Mouse (Mus musculus): ENCODE measurements at regions not wholly inside any gene's neighbourhood (a gene's known extent, or its start where the extent isn't known, plus 50 kb on each side); places are given as distances from the start of the nearest gene placed in this dataset.

- DNase-seq (ENCODE audit: low read depth): no peak
Measured at GRCm38 (mm10) chr14:76822766-76823325, 213.7 kb upstream of the Ccdc122 start.

DNA sequence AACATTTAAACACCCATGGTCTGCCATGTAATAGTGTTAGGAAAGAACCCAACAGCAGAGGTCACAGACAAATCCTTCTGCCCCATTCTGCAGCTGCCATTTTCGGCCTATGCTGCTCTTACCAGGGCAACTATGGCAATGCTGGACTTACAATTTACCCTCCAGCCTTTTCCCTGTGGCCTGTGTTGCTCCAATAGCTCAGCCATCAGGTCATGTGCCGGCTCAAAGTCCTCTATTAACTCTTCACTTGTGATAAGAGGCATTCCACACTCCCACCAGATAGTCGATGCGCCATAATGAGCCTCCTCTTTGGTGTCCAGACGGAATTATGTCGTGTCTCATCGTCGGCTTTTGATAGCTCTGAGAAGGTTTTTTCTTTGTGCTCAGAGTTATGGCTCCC lies 214.7 kb upstream of the Ccdc122 start:
- DNase-seq (ENCODE audit: low read depth): no peak

DNA sequence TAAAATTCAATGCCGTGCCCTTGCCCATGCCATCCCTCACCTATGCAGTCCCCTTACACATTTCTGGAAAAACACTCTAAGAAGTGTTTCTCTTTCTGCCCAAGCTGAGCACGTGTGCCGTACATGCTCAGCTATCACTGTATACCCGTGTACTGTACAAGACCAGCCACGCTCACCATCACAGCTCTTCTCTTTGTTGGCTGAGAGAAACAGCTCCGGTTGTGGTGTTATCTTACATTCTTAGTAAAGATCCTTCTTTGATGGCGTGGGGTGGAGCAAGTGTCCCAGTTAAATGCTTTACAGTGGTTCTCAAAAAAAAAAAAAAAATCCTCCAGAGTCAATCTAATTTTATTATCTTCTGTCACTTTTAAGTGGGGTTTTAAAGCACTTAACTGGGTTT lies 215.1 kb upstream of the Ccdc122 start:
- no peak for DNase-seq (ENCODE audit: low read depth)

GRCm38 (mm10) chr14:76820989-76821388 lies 215.6 kb upstream of the Ccdc122 start:
- no peak for DNase-seq (ENCODE audit: low read depth)

DNA sequence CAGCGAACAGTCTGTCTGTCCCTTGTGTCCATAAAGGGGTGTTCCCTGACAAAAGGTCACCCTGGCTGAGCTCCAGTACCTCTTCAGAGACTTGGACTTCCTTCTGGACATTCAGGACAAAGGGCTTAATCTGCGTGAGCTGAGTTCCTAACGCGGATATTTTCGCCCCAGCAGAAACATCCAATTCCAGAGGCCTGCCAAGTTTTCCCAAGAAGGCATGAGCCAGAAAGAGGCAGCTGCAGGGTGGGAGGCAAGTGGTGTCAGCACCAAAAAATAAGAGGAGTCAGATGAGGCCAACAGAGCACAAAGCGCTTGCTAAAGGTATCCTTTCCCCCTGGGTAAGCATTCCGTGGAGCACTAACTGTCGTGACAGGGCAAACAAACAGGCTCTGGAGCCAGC lies 216.9 kb upstream of the Ccdc122 start:
- DNase-seq (ENCODE audit: low read depth): no peak

DNA sequence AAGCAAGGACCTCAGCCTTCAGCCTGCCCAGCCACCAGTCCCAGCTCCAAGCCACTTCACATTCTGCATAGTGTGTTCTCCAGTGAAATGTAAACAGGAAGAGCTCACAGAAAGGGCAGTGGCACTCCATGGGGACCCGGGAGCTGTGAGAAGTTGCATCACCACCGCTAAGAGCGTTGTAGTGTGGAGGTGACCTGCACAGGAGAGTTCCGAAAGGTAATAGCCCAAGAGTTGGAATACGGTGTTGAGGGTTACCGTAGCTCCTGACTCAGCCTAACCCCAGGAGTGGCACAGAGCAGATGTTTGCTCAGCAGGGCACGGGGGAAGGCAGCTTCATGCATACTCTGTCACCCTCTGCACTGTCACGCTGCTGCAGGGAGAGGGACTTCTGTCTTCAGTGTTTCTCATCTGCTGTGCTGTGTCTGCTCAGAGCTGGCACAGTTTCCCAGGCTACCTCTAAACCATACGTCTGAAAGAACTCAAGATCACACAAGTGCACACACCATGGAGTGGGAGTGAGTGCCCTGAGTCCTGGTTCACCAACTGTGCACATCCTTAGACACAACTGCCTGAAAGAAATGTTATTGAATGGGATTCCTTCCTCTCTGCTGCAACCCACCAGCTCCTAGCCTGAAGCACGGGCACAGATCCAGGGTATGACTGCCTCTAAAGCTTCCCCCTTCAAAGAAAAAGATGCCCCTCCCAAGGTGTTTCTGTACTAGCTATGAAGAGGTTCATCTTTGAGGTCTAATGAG lies 218.1 kb upstream of the Ccdc122 start:
- DNase-seq (ENCODE audit: low read depth): no peak

DNA sequence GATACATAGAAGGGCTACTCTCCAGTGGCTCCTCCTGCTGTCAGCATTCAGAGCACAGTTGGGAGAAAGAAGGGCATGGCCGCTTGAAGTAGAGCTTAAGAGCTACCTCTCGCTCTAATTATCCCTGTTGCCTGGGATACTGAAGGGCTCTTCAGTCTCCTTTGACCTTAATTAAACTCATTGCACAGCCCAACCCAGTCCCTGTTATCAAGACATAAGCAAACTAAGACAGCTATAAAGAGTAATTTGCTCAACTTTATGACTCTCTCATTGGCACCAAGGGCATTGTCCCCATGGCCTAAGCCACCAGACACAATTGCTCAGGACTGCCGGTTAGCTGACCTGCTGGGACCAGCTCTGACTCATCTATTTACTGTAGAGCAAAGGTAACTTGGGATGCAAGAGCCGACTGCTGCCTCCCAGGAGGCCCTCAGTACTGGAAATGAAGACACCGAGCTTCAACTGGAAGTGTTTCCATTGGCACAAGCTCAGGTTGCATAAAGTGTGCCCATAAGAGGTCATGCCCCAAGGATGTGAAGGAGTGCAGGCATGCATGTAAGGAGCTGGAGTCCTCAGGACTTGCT lies 219.3 kb upstream of the Ccdc122 start:
- no peak for DNase-seq (ENCODE audit: low read depth)

DNA sequence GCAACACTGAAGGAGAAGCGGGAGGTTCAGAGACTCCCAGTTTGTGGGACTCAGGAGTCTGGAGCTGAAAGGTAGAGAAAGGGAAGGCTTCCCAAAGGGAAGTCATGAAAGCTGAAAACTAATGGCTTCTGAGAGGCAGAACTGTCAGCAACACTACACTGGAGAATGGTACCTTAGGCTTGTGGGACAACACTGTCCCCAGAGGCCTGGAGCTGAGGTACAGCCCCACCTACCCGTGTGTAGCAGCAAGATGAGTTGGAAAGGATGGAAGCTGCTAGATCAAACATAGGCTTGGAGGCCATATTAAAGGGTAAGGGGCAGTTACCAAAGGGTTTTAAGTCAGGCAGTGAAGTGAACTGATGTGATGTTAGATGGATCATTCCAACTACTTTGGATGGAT lies 219.9 kb upstream of the Ccdc122 start:
- no peak for DNase-seq (ENCODE audit: low read depth)

DNA sequence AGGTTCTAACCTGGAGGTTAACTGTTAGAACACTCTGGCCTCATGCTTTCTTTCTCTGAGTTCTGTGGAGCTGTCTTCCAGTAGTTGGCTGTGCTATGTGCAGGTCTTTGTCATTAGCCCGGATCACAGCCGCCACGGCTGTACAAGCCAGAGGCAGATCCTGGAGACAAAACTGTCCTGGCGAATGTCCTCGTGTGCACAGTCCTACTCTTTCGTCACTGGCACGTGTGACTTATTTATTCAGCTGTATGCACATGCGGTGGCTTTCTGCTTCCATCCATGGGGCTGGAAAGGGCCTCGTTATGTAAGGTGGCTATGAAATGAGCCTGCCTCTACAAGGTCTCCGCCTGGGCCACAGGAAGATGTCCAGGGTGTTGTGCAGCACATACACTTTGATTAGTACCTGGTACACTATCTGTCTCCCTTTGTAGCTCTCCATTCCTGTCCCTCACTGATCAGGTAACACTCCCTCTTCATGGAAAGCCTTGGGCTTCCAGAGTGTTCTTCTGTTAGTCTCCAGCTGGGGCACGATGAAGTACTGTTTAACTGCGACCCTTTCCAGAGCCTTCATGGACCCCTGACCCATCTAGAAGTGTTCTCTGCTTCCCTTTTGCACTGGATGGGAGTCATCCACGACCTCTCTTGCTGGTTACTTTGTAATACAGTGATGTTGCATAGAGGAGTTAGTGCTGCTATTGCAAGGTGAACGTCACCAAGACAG lies 224.3 kb upstream of the Ccdc122 start:
- no peak for DNase-seq (ENCODE audit: low read depth)

DNA sequence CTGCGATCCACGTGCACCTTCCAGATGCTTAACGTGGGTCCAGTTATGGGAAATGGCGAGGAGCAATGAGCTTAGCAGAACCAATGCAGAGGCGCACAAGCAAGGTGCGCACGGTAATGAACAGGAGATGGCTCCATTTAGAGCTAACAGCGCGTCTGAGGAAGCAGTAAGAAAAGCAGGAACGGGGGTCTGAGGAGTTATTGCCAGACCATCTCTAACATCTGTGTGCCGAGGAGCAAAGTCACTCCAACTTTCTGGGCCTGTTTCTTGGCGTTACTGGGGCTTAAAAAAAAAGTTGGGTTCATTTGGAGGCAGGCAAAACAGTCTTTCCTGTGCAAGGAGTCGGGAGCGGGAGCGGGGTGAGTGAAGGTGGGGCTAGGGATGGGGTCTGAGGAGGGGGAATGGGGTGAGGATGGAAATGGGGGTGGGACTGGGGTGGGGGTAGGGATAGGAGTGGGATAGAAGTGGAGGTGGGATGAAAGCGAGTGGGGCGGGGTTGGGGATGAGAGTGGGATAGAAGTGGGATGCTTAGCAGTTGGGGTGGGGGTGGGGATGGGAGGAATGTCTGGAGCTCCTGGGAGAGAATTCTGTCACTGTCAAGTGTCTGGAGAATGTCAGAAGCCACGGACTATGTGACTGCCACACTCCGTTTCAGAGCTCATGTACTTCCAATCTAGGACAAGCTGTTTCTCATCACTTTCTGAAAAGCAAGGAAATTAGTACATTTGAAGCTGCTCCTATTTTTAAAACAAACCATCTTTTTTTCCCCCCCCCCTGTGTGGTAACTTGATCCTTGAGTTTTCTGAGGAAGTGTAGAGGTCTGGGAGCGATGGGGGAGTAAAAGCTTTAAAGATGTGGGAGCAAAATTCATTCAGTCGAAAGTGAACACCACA lies 225.6 kb upstream of the Ccdc122 start:
- DNase-seq (ENCODE audit: low read depth): no peak

DNA sequence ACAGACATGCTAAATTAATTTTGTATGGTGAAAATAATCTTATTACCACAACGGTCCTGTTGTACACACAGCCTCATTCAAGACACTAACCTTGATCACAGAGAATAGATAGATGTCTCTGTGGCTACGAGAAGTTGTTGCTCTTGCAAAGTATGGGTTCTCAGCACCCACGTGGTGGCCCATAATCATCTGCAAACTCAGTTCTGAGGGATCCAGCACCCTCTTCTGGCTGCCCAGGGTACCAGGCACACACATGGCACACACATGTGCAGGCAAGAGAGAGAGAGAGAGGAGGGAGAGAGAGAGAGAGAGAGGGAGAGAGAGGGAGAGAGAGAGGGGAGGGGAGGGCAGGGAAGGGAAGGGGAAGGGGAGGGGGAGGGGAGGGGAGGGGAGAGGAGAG lies 226.5 kb upstream of the Ccdc122 start:
- no peak for DNase-seq (ENCODE audit: low read depth)

DNA sequence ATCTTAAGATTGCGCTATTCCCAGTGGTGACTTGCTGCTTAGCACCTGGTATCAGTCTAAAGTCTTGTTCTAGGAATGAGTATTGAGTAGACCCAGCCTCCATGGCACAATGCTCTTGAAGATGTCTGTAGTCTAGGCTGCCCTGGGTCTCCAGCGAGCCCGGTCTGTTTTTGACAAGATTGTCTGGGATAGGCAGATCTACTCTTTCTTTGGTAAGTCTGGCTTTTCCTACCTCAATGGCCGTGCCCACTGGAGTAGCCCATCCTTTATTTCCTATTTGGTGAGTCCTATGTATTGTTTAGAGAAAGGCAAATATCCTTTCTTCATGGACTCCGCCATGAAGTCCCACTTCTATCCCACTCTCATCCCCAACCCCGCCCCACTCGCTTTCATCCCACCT lies 227.2 kb upstream of the Ccdc122 start:
- DNase-seq (ENCODE audit: low read depth): no peak

DNA sequence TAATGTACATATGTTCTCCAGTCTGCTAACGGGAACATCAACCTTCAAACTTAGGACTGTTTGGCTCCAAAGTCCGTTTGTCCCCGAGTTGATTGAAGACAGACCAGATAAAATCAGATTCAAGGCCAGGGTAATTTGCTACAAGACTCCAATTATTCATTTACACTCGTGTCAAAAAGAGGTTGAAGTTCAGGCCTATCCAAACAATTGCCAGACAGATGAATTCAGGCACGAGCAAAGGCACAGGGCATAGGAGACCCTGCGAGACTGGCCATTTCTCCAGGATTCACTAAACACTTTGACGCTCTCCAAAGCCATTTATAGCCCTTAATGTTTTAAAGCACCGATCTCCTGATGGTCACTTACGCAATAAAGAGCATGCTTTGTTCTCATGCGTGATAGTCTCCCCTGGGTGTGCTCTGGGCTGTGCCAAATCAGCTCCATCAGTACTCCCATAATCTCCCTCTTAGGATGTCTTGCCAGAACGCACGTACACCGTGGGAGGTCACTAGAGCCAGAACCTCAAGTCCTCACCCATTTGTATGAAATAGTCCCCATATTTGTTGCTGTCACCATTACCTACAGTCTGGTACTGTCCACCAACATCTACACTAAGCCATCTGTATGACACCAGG lies 231.3 kb upstream of the Ccdc122 start:
- DNase-seq (ENCODE audit: low read depth): no peak

DNA sequence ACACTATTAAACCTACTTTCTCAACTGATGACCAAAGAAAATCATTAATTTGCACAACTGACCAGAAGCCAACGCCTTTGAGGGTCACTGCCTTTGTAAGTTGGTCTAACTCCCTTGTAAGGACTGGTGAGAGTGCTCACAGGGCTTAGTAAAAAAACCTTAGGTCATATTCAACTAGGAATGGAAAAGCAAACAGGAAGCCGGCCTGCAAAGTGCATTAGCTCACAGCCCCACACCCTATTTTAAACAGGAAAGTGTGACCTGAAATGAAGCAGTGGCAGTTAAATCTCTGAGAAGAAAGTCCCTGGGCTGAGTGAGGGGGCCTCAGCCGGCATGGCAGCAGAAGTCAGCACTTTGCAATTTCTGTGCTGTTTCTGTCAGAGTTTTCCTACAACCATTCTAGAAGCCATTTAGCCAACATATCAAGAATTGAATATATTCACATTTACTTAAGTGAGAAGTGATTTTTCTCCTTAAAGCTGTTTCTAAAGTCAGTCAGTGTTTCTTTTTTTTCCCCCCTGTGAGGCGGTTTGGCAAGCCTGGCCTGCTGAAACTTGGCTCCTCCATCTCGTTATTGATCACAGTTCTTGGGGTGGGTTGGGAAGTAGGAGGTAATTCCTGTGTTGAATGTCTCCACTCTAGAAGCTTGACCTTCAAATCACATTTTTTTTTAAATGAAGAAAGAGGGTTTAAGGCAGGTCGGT lies 232.0 kb upstream of the Ccdc122 start:
- no peak for DNase-seq (ENCODE audit: low read depth)

GRCm38 (mm10) chr14:76800181-76800580 lies 236.4 kb upstream of the Ccdc122 start:
- no peak for DNase-seq (ENCODE audit: low read depth)

GRCm38 (mm10) chr14:76799741-76800140 lies 236.8 kb upstream of the Ccdc122 start:
- no peak for DNase-seq (ENCODE audit: low read depth)

DNA sequence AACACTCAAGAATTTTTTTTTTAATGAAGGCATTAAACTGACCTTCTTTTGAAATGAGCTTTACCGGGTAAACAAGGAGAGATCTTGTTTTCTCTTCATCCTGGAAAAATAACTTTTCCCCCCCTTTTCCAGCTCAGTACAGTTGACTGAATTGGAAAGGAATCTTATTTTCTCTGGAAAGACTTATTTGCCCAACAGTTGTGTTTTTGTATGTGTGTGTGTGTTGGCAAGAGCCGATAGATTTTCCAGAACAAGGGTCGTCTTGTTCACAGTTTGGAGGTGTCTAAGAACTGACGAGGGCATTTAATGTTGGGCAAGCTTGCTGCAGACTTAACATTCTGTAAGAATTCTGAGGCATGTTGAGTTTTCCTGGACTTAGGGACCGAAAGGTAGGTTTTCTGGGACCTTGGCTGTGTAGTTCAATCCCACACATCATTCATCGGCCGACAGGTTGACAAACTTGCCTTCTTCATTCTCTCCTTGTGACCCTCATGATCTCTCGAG lies 237.6 kb upstream of the Ccdc122 start:
- no peak for DNase-seq (ENCODE audit: low read depth)

DNA sequence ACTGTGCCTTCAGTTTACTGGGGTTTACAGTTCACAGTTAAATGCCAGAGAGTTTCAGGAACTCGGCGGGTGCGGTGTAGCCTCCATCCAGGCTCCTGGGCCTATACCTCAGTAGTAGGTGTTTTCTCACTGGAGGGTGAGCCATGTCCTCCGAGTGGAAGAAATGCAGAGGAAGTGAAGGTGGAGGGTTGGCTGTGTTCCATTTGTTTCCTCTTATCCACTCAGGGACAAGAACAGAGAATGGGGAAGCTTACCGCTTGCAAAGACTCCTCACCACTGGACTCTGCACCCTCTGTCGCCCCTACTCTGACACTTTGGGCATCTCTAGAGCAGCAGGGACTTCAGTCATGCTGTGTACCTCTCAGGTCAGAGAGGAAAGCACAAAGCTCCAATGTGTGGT lies 238.1 kb upstream of the Ccdc122 start:
- no peak for DNase-seq (ENCODE audit: low read depth)

DNA sequence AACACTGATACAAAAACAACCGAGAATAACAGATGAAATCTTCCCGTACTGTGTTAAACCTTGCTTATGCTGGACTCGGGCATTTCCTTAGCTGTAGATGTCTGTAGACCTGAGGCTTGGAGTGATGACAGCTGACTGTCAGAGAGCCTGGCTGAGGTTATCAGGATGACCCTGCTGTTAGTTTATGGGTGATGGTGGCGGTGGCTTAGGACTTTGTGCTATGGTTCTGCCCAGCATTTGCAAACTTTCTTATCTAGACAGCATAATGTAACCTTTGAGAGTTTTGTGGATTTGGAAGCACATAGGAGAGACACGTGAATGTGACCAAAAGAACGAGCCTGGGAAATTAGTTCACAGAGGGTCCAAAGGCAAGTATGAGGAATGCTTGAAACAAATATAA lies 239.1 kb upstream of the Ccdc122 start:
- no peak for DNase-seq (ENCODE audit: low read depth)

GRCm38 (mm10) chr14:76791811-76792571 lies 235.3 kb upstream of the Serp2 start:
- no peak for DNase-seq (ENCODE audit: low read depth)
